Mouse (Mus musculus) testis, adult 2 months (tissue): ENCODE measurements around the gene Snapc5. TPM values are rescaled to one million over a fixed set of nuclear protein-coding genes. Genes with fewer than 3 reads are reported as not detected.

Experiments
- H3K27ac ChIP-seq: fragments of 200-500 bp; 2 replicates; pipeline ENCODE4 v1.5.1; 2012; ENCODE audit warnings: low read depth, low read length; ENCODE audit not compliant: control insufficient read depth, insufficient read depth
- H3K27me3 ChIP-seq: fragments of 200-500 bp; 2 replicates; pipeline ENCODE4 v1.6.1; 2012; ENCODE audit warnings: mild to moderate bottlenecking, low read length, moderate library complexity; ENCODE audit not compliant: control insufficient read depth, insufficient read depth
- H3K36me3 ChIP-seq: fragments of 200-500 bp; 2 replicates; pipeline ENCODE4 v1.6.1; 2012; ENCODE audit warnings: mild to moderate bottlenecking, low read length; ENCODE audit not compliant: control insufficient read depth, insufficient read depth
- H3K4me1 ChIP-seq: fragments of 200-500 bp; 2 replicates; pipeline ENCODE4 v1.6.1; 2012; ENCODE audit warnings: low read length; ENCODE audit not compliant: control insufficient read depth, insufficient read depth
- H3K4me3 ChIP-seq: fragments of 200-500 bp; 2 replicates; pipeline ENCODE4 v1.5.1; 2012; ENCODE audit warnings: low read depth, mild to moderate bottlenecking, low read length, moderate library complexity, mixed read lengths; ENCODE audit not compliant: control insufficient read depth
- CTCF ChIP-seq: fragments of 200-500 bp; IDR thresholded peaks from 2 replicates; pipeline ENCODE4 v1.5.1; 2012; ENCODE audit warnings: low read depth, mild to moderate bottlenecking, inconsistent platforms, low read length, moderate library complexity; ENCODE audit not compliant: control insufficient read depth, insufficient read depth, insufficient replicate concordance
- POLR2A ChIP-seq: fragments of 200-500 bp; IDR thresholded peaks from 2 replicates; pipeline ENCODE4 v1.6.1; 2012; ENCODE audit warnings: low read depth, mild to moderate bottlenecking, inconsistent platforms, low read length, moderate library complexity; ENCODE audit not compliant: control insufficient read depth
- polyA plus RNA-seq: library from polyadenylated mRNA; depleted of rRNA; stranded (reverse); fragments of >200 nt; gene quantifications from 2 replicates; pipeline ENCODE4 v1.2.3, GENCODE M21; 2012; rRNA removed

Gene Snapc5
- polyA plus RNA-seq, 1 experiment, result 14.1 TPM

DNA sequence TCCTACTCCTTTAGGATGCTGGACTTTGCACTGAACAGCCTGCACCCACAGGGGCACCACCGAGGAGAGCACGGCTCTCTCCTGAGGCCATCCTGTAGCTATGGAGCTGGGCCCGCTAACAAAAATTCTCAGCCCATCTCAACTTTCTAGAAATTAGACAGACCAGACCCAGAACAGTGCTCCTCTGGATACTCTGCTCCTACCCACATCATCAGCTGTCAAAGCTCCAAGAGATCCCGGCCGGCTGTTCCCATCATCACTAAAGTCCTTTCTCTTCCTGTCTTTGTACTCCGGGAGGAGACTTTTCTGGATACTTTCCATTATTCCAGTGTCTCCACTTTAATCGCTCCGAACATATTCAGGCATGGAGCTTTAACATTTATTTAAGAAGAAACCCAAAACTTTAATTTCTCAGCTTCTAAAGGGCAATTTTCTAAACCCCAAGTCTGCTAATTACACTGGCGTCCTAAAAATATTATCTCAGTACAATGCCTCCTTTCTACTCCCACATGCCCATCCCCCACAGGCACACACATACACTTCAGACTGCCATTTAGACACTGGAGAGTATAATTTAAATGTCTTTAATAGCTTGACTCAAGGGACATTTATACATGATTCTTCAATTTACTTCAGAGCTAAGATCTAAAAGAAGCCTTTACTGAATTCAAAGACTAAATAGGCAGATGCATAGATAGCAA is 53.3 kb downstream of the Snapc5 start:
- H3K27ac ChIP-seq, result peak overlapping the region; percentile 44; the same call in 1 of the 2 replicates
- H3K36me3 ChIP-seq, result no peaks in the 10 kb centered on the region
- H3K4me1 ChIP-seq, result no peaks in the 10 kb centered on the region; the same call in 1 of the 2 replicates
- H3K4me3 ChIP-seq, result no peak overlapping the region
- no peak for TF ChIP-seq CTCF
- TF ChIP-seq POLR2A, result no peak
- no peaks in the 10 kb centered on the region for H3K27me3 ChIP-seq

Other genes starting within 250 kb of the Snapc5 start
- gene Smad6, start 157.2 kb upstream of the Snapc5 start, polyA plus RNA-seq, result 34.5 and 38.1 TPM in 2 replicates
- gene Lctl, start 62.1 kb upstream of the Snapc5 start, polyA plus RNA-seq, result 0.17 and 0.49 TPM in 2 replicates
- gene Zwilch, start 6.2 kb upstream of the Snapc5 start, polyA plus RNA-seq, result 27.0 and 33.6 TPM in 2 replicates
- gene Rpl4, start 5.9 kb upstream of the Snapc5 start, polyA plus RNA-seq, result 181 and 213 TPM in 2 replicates
- gene Uchl4, start 55.9 kb downstream of the Snapc5 start, polyA plus RNA-seq, result 0.72 and 0.89 TPM in 2 replicates
- 5.5 and 5.8 TPM in 2 replicates for gene Map2k1, start 74.4 kb downstream of the Snapc5 start, polyA plus RNA-seq
- gene Tipin, start 102.3 kb downstream of the Snapc5 start, polyA plus RNA-seq, result 22.1 and 26.3 TPM in 2 replicates
- 94.9 and 99.3 TPM in 2 replicates for gene Dis3l, start 162.0 kb downstream of the Snapc5 start, polyA plus RNA-seq
- 0.30 TPM in 2 replicates for gene Megf11, start 206.4 kb downstream of the Snapc5 start, polyA plus RNA-seq